Mouse (Mus musculus) brown adipose tissue, adult 24 weeks (tissue): ENCODE results near the gene Tlr2. TPM values are rescaled to one million over a fixed set of nuclear protein-coding genes. Genes with fewer than 3 reads are reported as not detected.
"Not testable (repeated sequence)": the region's sequence is repeated elsewhere in the genome, so short reads cannot be mapped to it uniquely, and the experiment has no call there.

ENCODE experiments used
- H3K27ac ChIP-seq: fragments of 200-500 bp; replicated peaks from 2 replicates; pipeline ENCODE4 v1.5.1; 2012; ENCODE audit warnings: low read depth, mild to moderate bottlenecking, low read length
- H3K4me1 ChIP-seq: fragments of 200-500 bp; 2 replicates; pipeline ENCODE4 v1.6.1; 2012; ENCODE audit warnings: low read length, mixed read lengths; ENCODE audit not compliant: control insufficient read depth, insufficient read depth, insufficient read length
- H3K4me3 ChIP-seq: fragments of 200-500 bp; 2 replicates; pipeline ENCODE4 v1.5.1; 2012; ENCODE audit warnings: low read depth, mild to moderate bottlenecking, low read length, moderate library complexity; ENCODE audit not compliant: insufficient read depth
- polyA plus RNA-seq: library from polyadenylated mRNA; stranded (reverse); fragments of >200 nt; gene quantifications from 2 replicates; pipeline ENCODE4 v1.2.4, GENCODE M21; 2012; ENCODE audit not compliant: missing spikeins, insufficient read depth, insufficient read length

The Tlr2 gene
- polyA plus RNA-seq, result 1.3 TPM in 2 replicates

GRCm38 (mm10) chr3:83841095-83841850 lies at the start of gene Tlr2:
Tlr2 (minus strand) TSS chr3:83841767.
- Histone ChIP-seq H3K4me1 (no peaks in the 10 kb centered on the region), H3K4me3 (peak within 1 kb of the TSS; percentile 68), H3K27ac (peak within 1 kb of the TSS; percentile 20; the same call in 1 of the 2 replicates)

- H3K4me3 ChIP-seq, result no peak overlapping the region
- no peak overlapping the region for H3K27ac ChIP-seq
- H3K4me1 ChIP-seq, result no peaks in the 10 kb centered on the region
These were observed 43.6 kb upstream of the Tlr2 start for GRCm38 (mm10) chr3:83885163-83885562.

GRCm38 (mm10) chr3:83879261-83880050 lies 37.9 kb upstream of the Tlr2 start:
- not testable (repeated sequence) for H3K27ac ChIP-seq, H3K4me1 ChIP-seq, H3K4me3 ChIP-seq

GRCm38 (mm10) chr3:83878801-83879200 lies 37.2 kb upstream of the Tlr2 start:
- Histone ChIP-seq H3K4me1 (no peaks in the 10 kb centered on the region), H3K4me3 (no peak overlapping the region), H3K27ac (no peak overlapping the region)

- no peaks in the 10 kb centered on the region for H3K4me1 ChIP-seq
- H3K27ac ChIP-seq, result no peak overlapping the region
- H3K4me3 ChIP-seq, result no peak overlapping the region
These were observed 34.7 kb upstream of the Tlr2 start for GRCm38 (mm10) chr3:83876299-83876698.

- H3K4me1 ChIP-seq, H3K4me3 ChIP-seq, H3K27ac ChIP-seq: not testable (repeated sequence)
These were observed 33.5 kb upstream of the Tlr2 start for GRCm38 (mm10) chr3:83875078-83875477.

- H3K4me3 ChIP-seq, H3K27ac ChIP-seq, H3K4me1 ChIP-seq: not testable (repeated sequence)
These were observed 31.3 kb upstream of the Tlr2 start for GRCm38 (mm10) chr3:83872853-83873252.

- H3K4me3 ChIP-seq, H3K27ac ChIP-seq: not testable (repeated sequence)
These were observed 30.4 kb upstream of the Tlr2 start for GRCm38 (mm10) chr3:83871962-83872361.

GRCm38 (mm10) chr3:83871559-83871958 lies 30.0 kb upstream of the Tlr2 start:
- H3K4me3 ChIP-seq, H3K27ac ChIP-seq, H3K4me1 ChIP-seq: not testable (repeated sequence)

More at GRCm38 (mm10) chr3:83871962-83872361, 30.4 kb upstream of the Tlr2 start:
- H3K4me1 ChIP-seq, result not testable (repeated sequence)

GRCm38 (mm10) chr3:83869776-83870175 lies 28.2 kb upstream of the Tlr2 start:
- H3K4me1 ChIP-seq, result no peaks in the 10 kb centered on the region
- no peak overlapping the region for H3K27ac ChIP-seq
- H3K4me3 ChIP-seq, result no peak overlapping the region

GRCm38 (mm10) chr3:83867026-83867425 lies 25.5 kb upstream of the Tlr2 start:
- H3K4me1 ChIP-seq, H3K27ac ChIP-seq, H3K4me3 ChIP-seq: not testable (repeated sequence)

- no peak overlapping the region for H3K27ac ChIP-seq
- H3K4me1 ChIP-seq, result peaks cover 4% of the 10 kb centered on the region; the same call in 1 of the 2 replicates
- no peak overlapping the region for H3K4me3 ChIP-seq
These were observed 23.6 kb upstream of the Tlr2 start for GRCm38 (mm10) chr3:83865216-83865615.

GRCm38 (mm10) chr3:83864064-83864548 lies 22.5 kb upstream of the Tlr2 start:
- Histone ChIP-seq H3K4me3 (no peak overlapping the region), H3K4me1 (peaks cover 8% of the 10 kb centered on the region; the same call in 1 of the 2 replicates), H3K27ac (no peak overlapping the region)

GRCm38 (mm10) chr3:83862956-83863355 lies 21.4 kb upstream of the Tlr2 start:
- peaks cover 8% of the 10 kb centered on the region; the same call in 1 of the 2 replicates for H3K4me1 ChIP-seq
- no peak overlapping the region for H3K4me3 ChIP-seq
- peak overlapping the region; percentile 63 for H3K27ac ChIP-seq

- Histone ChIP-seq H3K4me3 (no peak overlapping the region), H3K27ac (no peak overlapping the region), H3K4me1 (peaks cover 8% of the 10 kb centered on the region; the same call in 1 of the 2 replicates)
These were observed 18.0 kb upstream of the Tlr2 start for GRCm38 (mm10) chr3:83859595-83859994.
